In genomic region chr3:87377228-87377627, GRCm38 (mm10) we compare ENCODE assay signal across 20 mouse cellular contexts. TPM values are rescaled to one million over a fixed set of nuclear protein-coding genes. Genes with fewer than 3 reads are reported as not detected.
DNase-seq lines count a peak whose midpoint lies in the region; ATAC-seq and TF ChIP-seq lines count a peak whose summit lies in the region.
"Had no signal": no experiment of that assay in that cellular context is flagged by ENCODE, and none has a peak within 500 bp of the region (broad histone marks: within the 10 kb centered on the region; RNA-seq: fewer than 3 reads in every experiment).

No protein-coding gene starts in this region.

- no peaks in the 10 kb centered on the region for H3K36me3 ChIP-seq in intestine, postnatal 0 days (ENCODE audit: control insufficient read depth, insufficient read depth)
- H3K36me3 ChIP-seq: forebrain, embryonic 15.5 days; limb, embryonic 12.5 days had no signal

- no peak for TF ChIP-seq CTCF in intestine, postnatal 0 days (IDR thresholded peaks at IDR 0.05; ENCODE audit: low read depth)

- no peaks in the 10 kb centered on the region for H3K9me3 ChIP-seq in intestine, postnatal 0 days (ENCODE audit: control insufficient read depth)
- H3K9me3 ChIP-seq: forebrain, embryonic 15.5 days; limb, embryonic 12.5 days had no signal

- H3K4me1 ChIP-seq in intestine, postnatal 0 days (replicated peaks; ENCODE audit: control insufficient read depth, insufficient read depth, low read length) = no peaks in the 10 kb centered on the region
- H3K4me1 ChIP-seq: forebrain, embryonic 15.5 days; limb, embryonic 12.5 days had no signal

- WGBS in intestine, postnatal 0 days = 28% methylated on average over 3 of the region's 3 CpGs

- DNase-seq in kidney, postnatal 14 days = peak; percentile 9
- DNase-seq in kidney, adult 18-20 months = no peak
- DNase-seq in A20 (ENCODE audit: low read depth, low spot score) (peak; percentile 79), adipocyte (ENCODE audit: low spot score) (peak; percentile 22)
- no peak for DNase-seq in adrenal gland, postnatal 4 days (ENCODE audit: low spot score in 2 of 2)
- DNase-seq in layer of hippocampus, postnatal 36 days = no peak
- DNase-seq: adrenal gland, postnatal 25 days; cerebellum, adult 11 months; cerebellum, postnatal 25 days; gastrocnemius, postnatal 10 days; heart, postnatal 4 days; lung, adult 18-20 months; midbrain, embryonic 14.5 days; thymus, adult 18-20 months had no signal

- H3K27ac ChIP-seq in intestine, postnatal 0 days (ENCODE audit: low read depth, low read length) = no peak overlapping the region
- H3K27ac ChIP-seq: forebrain, embryonic 15.5 days; limb, embryonic 12.5 days had no signal

- H3K27me3 ChIP-seq in intestine, postnatal 0 days (replicated peaks; ENCODE audit: control insufficient read depth, insufficient read depth, low read length) = no peaks in the 10 kb centered on the region
- H3K27me3 ChIP-seq: forebrain, embryonic 15.5 days; limb, embryonic 12.5 days had no signal

- H3K4me2 ChIP-seq in intestine, postnatal 0 days (replicated peaks; ENCODE audit: low read depth) = peak overlapping the region; percentile 40; the same call in 1 of the 2 replicates
- H3K4me2 ChIP-seq: forebrain, embryonic 15.5 days; heart, embryonic 11.5 days; limb, embryonic 12.5 days had no signal

- H3K9ac ChIP-seq in intestine, postnatal 0 days (ENCODE audit: low read depth, low read length) = no peak overlapping the region
- H3K9ac ChIP-seq: forebrain, embryonic 15.5 days; limb, embryonic 12.5 days had no signal

- H3K4me3 ChIP-seq in intestine, postnatal 0 days (ENCODE audit: low read depth, low read length) = no peak overlapping the region
- H3K4me3 ChIP-seq: forebrain, embryonic 15.5 days; limb, embryonic 12.5 days had no signal

- ATAC-seq in intestine, postnatal 0 days = no peak
- ATAC-seq: forebrain, embryonic 15.5 days had no signal

RNA-seq across cellular contexts. Expression of gene Fcrl1, which starts 1.0 kb away (rescaled TPM):
- polyA plus RNA-seq in intestine, postnatal 0 days (2015; fragmentation: Nextera tagmentation; extraction: Ambion mirVana) = 0.25 and 0.59 TPM in 2 replicates
- under 1 TPM; 0.34 to 0.45 TPM for total RNA-seq in adrenal gland, postnatal 4 days (2021)
- under 1 TPM in 1 of 2 experiments, not detected in 1; 0.38 TPM for total RNA-seq in layer of hippocampus, postnatal 36 days (2021)
- total RNA-seq: gastrocnemius, postnatal 10 days; heart, postnatal 4 days; MEL had no signal
- polyA plus RNA-seq: forebrain, embryonic 15.5 days; heart, embryonic 11.5 days; limb, embryonic 12.5 days had no signal

RNA-seq across cellular contexts. Expression of gene Cd5l, which starts 19.5 kb away (rescaled TPM):
- polyA plus RNA-seq in intestine, postnatal 0 days (2015; fragmentation: Nextera tagmentation; extraction: Ambion mirVana) = not detected in 2 replicates
- total RNA-seq in adrenal gland, postnatal 4 days (2021) = 10 to 100 TPM in 1 of 2 experiments, 1 to 10 TPM in 1; 2.1 to 11.9 TPM
- total RNA-seq in layer of hippocampus, postnatal 36 days (2021) = not detected
- total RNA-seq: gastrocnemius, postnatal 10 days; left cerebral cortex, adult 8-10 months; MEL had no signal
- polyA plus RNA-seq: limb, embryonic 12.5 days; midbrain, embryonic 14.5 days had no signal

RNA-seq across cellular contexts. Expression of gene Fcrl5, which starts 58.3 kb away (rescaled TPM):
- polyA plus RNA-seq in intestine, postnatal 0 days (2015; fragmentation: Nextera tagmentation; extraction: Ambion mirVana) = not detected in 2 replicates
- total RNA-seq in adrenal gland, postnatal 4 days (2021) = not detected
- total RNA-seq in layer of hippocampus, postnatal 36 days (2021) = not detected
- total RNA-seq: adrenal gland, postnatal 25 days; gastrocnemius, postnatal 10 days; heart, postnatal 4 days; left cerebral cortex, adult 8-10 months; MEL had no signal
- polyA plus RNA-seq: forebrain, embryonic 15.5 days; heart, embryonic 11.5 days; limb, embryonic 12.5 days; midbrain, embryonic 14.5 days had no signal

Comparison
In these comparisons a context has a peak if more than half of its experiments do, and no peak if none do; other contexts are left out.
1. DNase-seq: peak in kidney, postnatal 14 days (single experiment), A20 (single experiment) and adipocyte (single experiment); none in kidney, adult 18-20 months (single experiment), adrenal gland, postnatal 4 days (0 of 2) and layer of hippocampus, postnatal 36 days (0 of 2).